Mouse (Mus musculus): ENCODE measurements at regions not wholly inside any gene's neighbourhood (a gene's known extent, or its start where the extent isn't known, plus 50 kb on each side); places are given as distances from the start of the nearest gene placed in this dataset.

DNA sequence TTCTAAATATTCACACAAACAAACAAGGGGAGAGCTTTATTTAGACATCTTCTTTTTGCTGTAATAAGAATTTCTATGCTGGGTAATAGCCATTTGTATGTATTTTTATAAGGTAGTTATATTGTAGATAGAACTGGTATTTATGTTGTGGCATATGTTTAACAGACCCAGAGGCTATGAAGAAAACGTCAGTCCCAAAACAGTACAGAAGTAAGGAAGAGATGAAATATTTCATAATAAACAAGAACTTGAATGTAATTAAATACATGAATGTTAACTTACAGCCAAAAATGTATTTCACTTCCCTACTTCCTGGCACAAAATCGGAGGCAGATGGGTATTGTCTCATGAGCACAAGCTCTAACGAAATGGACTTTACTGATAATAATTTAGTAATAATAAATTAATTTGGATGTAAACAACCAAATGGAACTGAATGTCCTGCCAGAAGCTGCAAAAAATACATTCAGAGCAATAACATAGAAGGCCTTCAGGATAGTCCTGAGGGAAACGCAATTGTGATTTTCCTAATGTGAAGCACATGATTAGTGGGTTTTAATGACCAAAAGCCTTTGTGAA, 645.9 kb upstream of the Adamts5 start:
- no peak overlapping the region for H3K27ac ChIP-seq
- 56% methylated on average over 4 of the region's 4 CpGs for WGBS

GRCm38 (mm10) chr16:86546905-86547304, 645.3 kb upstream of the Adamts5 start:
- Histone ChIP-seq H3K36me3 (no peaks in the 10 kb centered on the region), H3K27me3 (replicated peaks) (no peaks in the 10 kb centered on the region), H3K9ac (no peak overlapping the region), H3K9me3 (no peaks in the 10 kb centered on the region), H3K27ac (no peak overlapping the region), H3K4me2 (no peak overlapping the region), H3K4me1 (no peaks in the 10 kb centered on the region), H3K4me3 (replicated peaks) (no peak overlapping the region)
- 65% methylated on average over 3 of the region's 3 CpGs for WGBS
- ATAC-seq (ENCODE audit: insufficient read depth, low FRiP score, low read depth), result no peak

More for the DNA sequence above, 645.9 kb upstream of the Adamts5 start:
- Histone ChIP-seq H3K4me3 (replicated peaks) (no peak overlapping the region), H3K27me3 (replicated peaks) (no peaks in the 10 kb centered on the region), H3K4me2 (no peak overlapping the region), H3K9me3 (no peaks in the 10 kb centered on the region), H3K4me1 (no peaks in the 10 kb centered on the region), H3K36me3 (no peaks in the 10 kb centered on the region), H3K9ac (no peak overlapping the region)
- no peak for ATAC-seq (ENCODE audit: insufficient read depth, low FRiP score, low read depth)

- 73% methylated on average over 1 of the region's 1 CpGs for WGBS
- ATAC-seq (ENCODE audit: insufficient read depth, low FRiP score, low read depth), result no peak
- Histone ChIP-seq H3K27ac (no peak overlapping the region), H3K36me3 (no peaks in the 10 kb centered on the region), H3K4me2 (no peak overlapping the region), H3K9me3 (no peaks in the 10 kb centered on the region), H3K4me1 (no peaks in the 10 kb centered on the region), H3K9ac (no peak overlapping the region), H3K27me3 (replicated peaks) (no peaks in the 10 kb centered on the region), H3K4me3 (replicated peaks) (no peak overlapping the region)
These were observed 642.5 kb upstream of the Adamts5 start for GRCm38 (mm10) chr16:86544121-86544520.

GRCm38 (mm10) chr16:86536479-86536878, 634.9 kb upstream of the Adamts5 start:
- H3K4me1 ChIP-seq, result no peaks in the 10 kb centered on the region
- peak; percentile 47; the same call in 1 of the 2 replicates for ATAC-seq (ENCODE audit: insufficient read depth, low FRiP score, low read depth)
- H3K4me3 ChIP-seq (replicated peaks), result no peak overlapping the region
- no peak overlapping the region for H3K4me2 ChIP-seq
- H3K36me3 ChIP-seq, result no peaks in the 10 kb centered on the region
- H3K9ac ChIP-seq, result no peak overlapping the region
- no peaks in the 10 kb centered on the region for H3K9me3 ChIP-seq
- no peak overlapping the region for H3K27ac ChIP-seq
- WGBS, result 47% methylated on average over 5 of the region's 5 CpGs
- no peaks in the 10 kb centered on the region for H3K27me3 ChIP-seq (replicated peaks)

GRCm38 (mm10) chr16:86524135-86524534, 622.5 kb upstream of the Adamts5 start:
- no peak overlapping the region for H3K27ac ChIP-seq
- H3K4me3 ChIP-seq (replicated peaks), result no peak overlapping the region
- H3K27me3 ChIP-seq (replicated peaks), result no peaks in the 10 kb centered on the region
- H3K4me1 ChIP-seq, result no peaks in the 10 kb centered on the region
- H3K9me3 ChIP-seq, result no peaks in the 10 kb centered on the region
- H3K4me2 ChIP-seq, result no peak overlapping the region
- no peaks in the 10 kb centered on the region for H3K36me3 ChIP-seq
- 79% methylated on average over 3 of the region's 3 CpGs for WGBS
- no peak overlapping the region for H3K9ac ChIP-seq
- peak; percentile 31; the same call in 1 of the 2 replicates for ATAC-seq (ENCODE audit: insufficient read depth, low FRiP score, low read depth)

DNA sequence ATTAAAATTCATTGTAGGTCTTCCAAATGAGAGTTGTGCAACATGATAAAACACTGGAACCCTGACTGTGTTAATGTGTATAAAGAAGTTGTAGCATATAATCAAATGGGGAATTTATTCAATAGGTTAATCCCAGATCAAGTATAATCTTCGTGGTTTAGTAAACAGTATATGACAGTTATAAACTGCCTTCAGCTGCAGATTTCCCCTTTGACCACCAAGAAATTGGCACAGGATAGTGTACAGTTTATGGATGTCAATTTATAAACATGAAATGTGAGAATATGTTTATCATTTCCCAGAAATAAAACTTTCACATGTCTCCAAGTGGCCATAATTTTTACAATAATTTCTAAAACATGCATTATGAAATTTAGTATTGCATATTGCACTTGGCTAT, 615.3 kb upstream of the Adamts5 start:
- WGBS, result 14% methylated on average over 1 of the region's 1 CpGs

GRCm38 (mm10) chr16:86516144-86516543, 614.5 kb upstream of the Adamts5 start:
- no peak overlapping the region for H3K27ac ChIP-seq
- no peaks in the 10 kb centered on the region for H3K9me3 ChIP-seq
- no peaks in the 10 kb centered on the region; the same call in 1 of the 2 replicates for H3K4me1 ChIP-seq
- no peak overlapping the region for H3K9ac ChIP-seq
- H3K36me3 ChIP-seq, result no peaks in the 10 kb centered on the region
- no peak for ATAC-seq (ENCODE audit: insufficient read depth, low FRiP score, low read depth)
- H3K4me3 ChIP-seq (replicated peaks), result no peak overlapping the region
- no peak overlapping the region for H3K4me2 ChIP-seq
- 67% methylated on average over 3 of the region's 3 CpGs for WGBS
- no peaks in the 10 kb centered on the region for H3K27me3 ChIP-seq (replicated peaks)

More for the DNA sequence above, 615.3 kb upstream of the Adamts5 start:
- Histone ChIP-seq H3K4me3 (replicated peaks) (no peak overlapping the region), H3K4me2 (no peak overlapping the region), H3K27me3 (replicated peaks) (no peaks in the 10 kb centered on the region), H3K9me3 (no peaks in the 10 kb centered on the region), H3K9ac (no peak overlapping the region), H3K36me3 (no peaks in the 10 kb centered on the region), H3K27ac (no peak overlapping the region), H3K4me1 (no peaks in the 10 kb centered on the region; the same call in 1 of the 2 replicates)
- ATAC-seq (ENCODE audit: insufficient read depth, low FRiP score, low read depth), result no peak

DNA sequence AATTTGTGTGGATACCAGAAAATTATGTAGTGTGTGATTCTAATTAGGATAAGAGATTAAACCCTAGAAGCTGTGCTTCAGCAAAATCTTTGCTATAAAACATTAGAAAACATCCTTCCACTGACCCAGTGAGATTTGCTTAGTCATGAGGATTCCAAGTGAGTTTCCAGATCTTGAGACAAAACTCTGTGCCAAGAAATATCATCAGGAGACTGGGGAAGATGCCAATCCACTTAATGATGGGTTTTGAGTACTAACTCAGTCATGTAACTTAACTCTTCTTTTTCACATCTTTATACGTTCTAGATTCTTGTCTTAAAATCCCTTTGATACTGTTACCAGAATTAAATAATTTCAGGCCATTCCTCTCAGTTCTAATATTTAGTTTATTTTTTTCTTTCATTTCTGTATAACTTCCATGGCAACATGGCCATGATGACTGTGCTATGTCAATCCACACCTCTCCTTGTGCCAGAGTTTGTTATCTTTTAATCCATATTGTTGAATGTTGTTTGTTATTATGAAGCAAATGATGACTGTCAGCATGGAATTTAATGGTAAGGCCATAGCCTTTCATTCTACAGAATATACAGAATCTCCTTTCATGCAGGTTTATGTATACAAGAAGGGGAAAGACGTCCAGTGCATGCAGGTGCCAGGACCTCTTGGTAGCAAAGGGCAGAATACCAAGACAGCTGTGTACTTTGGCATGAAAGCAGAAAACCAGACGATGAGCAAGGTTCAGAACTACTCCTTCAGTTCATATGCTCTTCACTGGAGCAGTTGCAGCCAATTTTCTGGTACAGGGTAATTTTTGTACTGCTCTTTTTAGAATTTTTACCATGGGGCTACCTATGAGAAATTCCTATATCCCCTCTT, 599.7 kb upstream of the Adamts5 start:
- no peak overlapping the region for H3K4me2 ChIP-seq
- WGBS, result 38% methylated on average over 3 of the region's 3 CpGs
- ATAC-seq (ENCODE audit: insufficient read depth, low FRiP score, low read depth), result no peak
- H3K27me3 ChIP-seq (replicated peaks), result no peaks in the 10 kb centered on the region
- H3K9ac ChIP-seq, result no peak overlapping the region
- no peaks in the 10 kb centered on the region for H3K9me3 ChIP-seq
- no peak overlapping the region for H3K27ac ChIP-seq
- no peaks in the 10 kb centered on the region for H3K4me1 ChIP-seq
- H3K4me3 ChIP-seq (replicated peaks), result no peak overlapping the region
- no peaks in the 10 kb centered on the region for H3K36me3 ChIP-seq

DNA sequence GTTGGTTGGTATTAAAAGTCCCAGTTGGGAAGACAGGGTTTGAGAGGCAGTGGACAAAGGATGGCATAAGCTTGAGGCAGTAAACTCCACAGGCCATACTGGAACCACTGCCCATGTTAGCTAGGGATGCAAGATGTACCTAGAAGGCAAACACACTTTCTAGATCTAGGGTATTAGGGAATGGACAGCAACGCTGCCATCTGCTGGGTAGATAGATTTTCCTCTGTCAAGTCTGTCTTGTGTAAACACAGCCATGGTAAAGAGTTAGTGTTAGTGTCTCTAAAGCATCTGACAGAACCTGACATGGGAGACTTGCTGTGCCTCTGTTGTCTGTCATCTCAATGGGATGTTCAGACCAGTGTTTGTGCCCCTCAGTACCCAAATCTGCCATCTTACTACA, 573.5 kb upstream of the Adamts5 start:
- WGBS, result 57% methylated on average over 1 of the region's 1 CpGs

GRCm38 (mm10) chr16:86473059-86473740, 571.6 kb upstream of the Adamts5 start:
- Histone ChIP-seq H3K9ac (no peak overlapping the region), H3K4me2 (no peak overlapping the region), H3K36me3 (no peaks in the 10 kb centered on the region), H3K27me3 (replicated peaks) (no peaks in the 10 kb centered on the region), H3K9me3 (no peaks in the 10 kb centered on the region), H3K4me1 (no peaks in the 10 kb centered on the region), H3K27ac (no peak overlapping the region), H3K4me3 (replicated peaks) (no peak overlapping the region)
- 55% methylated on average over 4 of the region's 4 CpGs for WGBS
- ATAC-seq (ENCODE audit: insufficient read depth, low FRiP score, low read depth), result no peak

More for the DNA sequence above, 573.5 kb upstream of the Adamts5 start:
- Histone ChIP-seq H3K27ac (no peak overlapping the region), H3K9ac (no peak overlapping the region), H3K9me3 (no peaks in the 10 kb centered on the region), H3K4me3 (replicated peaks) (no peak overlapping the region), H3K4me2 (no peak overlapping the region), H3K27me3 (replicated peaks) (no peaks in the 10 kb centered on the region), H3K36me3 (no peaks in the 10 kb centered on the region), H3K4me1 (no peaks in the 10 kb centered on the region)
- no peak for ATAC-seq (ENCODE audit: insufficient read depth, low FRiP score, low read depth)

DNA sequence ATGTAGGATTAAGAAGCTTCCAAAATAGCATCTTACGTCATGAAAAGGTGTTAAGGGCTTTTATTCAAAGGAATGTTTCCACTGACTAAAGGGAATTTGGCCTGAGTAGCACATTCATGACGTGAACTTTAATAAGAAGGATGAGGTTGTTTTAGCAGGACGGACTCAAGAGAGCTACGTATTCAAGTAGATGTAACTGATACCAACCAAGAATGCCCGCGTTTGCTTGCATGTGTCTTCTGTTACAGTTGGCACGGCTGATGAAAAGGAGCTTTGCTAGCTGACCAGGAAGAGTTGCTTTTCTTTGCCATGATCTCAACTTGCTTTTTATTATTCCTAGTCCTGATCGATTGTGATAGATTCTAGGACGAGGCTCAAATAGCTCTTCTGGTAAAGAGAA, 559.4 kb upstream of the Adamts5 start:
- Histone ChIP-seq H3K4me3 (replicated peaks) (no peak overlapping the region), H3K36me3 (no peaks in the 10 kb centered on the region), H3K9ac (no peak overlapping the region), H3K27me3 (replicated peaks) (no peaks in the 10 kb centered on the region), H3K9me3 (no peaks in the 10 kb centered on the region), H3K4me2 (no peak overlapping the region), H3K27ac (no peak overlapping the region), H3K4me1 (no peaks in the 10 kb centered on the region)
- no peak for ATAC-seq (ENCODE audit: insufficient read depth, low FRiP score, low read depth)
- whole genome bisulfite sequencing, result 81% methylated on average over 9 of the region's 9 CpGs

GRCm38 (mm10) chr16:86456649-86457048, 555.0 kb upstream of the Adamts5 start:
- Histone ChIP-seq H3K36me3 (no peaks in the 10 kb centered on the region), H3K27ac (no peak overlapping the region), H3K27me3 (replicated peaks) (no peaks in the 10 kb centered on the region), H3K4me3 (replicated peaks) (no peak overlapping the region), H3K4me1 (no peaks in the 10 kb centered on the region), H3K9me3 (no peaks in the 10 kb centered on the region), H3K9ac (no peak overlapping the region), H3K4me2 (no peak overlapping the region)
- 70% methylated on average over 3 of the region's 3 CpGs for WGBS
- ATAC-seq (ENCODE audit: insufficient read depth, low FRiP score, low read depth), result no peak

Measured in stomach, embryonic 15.5 days (tissue).